Comparison of ENCODE assay signal across 13 mouse cellular contexts in the genomic region with DNA sequence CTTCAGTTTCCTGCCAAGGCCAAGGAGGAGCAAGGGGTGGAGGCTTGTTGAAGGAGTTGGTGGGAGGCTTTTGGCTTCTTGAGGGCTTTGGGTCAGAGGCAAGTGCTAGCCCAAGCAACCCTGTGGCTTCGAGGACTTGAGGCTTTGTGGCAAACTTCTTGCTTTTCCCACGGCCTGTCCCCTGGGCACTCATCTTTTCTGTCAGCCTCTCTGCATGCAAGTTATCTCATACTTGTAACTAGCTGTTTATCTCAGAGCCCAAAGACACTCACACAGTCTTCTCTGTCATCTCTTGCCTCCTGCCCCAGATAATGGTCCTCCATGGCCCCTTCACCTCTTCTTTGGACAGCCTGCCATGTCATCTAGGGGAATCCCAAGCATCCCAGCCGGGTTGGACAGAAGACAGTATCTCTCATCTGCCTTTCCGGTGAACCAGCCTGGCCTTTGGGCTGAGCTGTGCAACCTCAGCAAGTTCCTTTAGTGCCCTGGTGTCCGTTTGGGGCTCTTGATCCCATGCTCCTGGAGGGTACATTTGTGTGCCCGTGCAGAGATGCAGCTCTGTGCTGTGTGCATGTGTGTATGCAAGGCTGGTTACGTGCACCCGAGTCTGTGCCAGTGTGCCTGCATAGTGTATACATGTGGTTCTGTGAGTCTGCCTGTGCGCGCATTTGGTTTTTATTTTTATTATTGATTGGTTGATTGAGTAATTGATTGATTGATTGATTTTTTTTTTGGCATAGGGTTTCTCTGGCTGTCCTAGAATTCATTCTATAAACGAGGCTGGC. TPM values are rescaled to one million over a fixed set of nuclear protein-coding genes. Genes with fewer than 3 reads are reported as not detected.
DNase-seq lines count a peak whose midpoint lies in the region; ATAC-seq lines count a peak whose summit lies in the region.
"Had no signal": no experiment of that assay in that cellular context is flagged by ENCODE, and none has a peak within 500 bp of the region (broad histone marks: within the 10 kb centered on the region; RNA-seq: fewer than 3 reads in every experiment).

No protein-coding gene starts in this region.

- peaks cover 41 to 57% of the 10 kb centered on the region in 2 experiments for H3K4me1 ChIP-seq in heart, embryonic 14.5 days (ENCODE audit: control insufficient read depth in 2 of 2, insufficient read depth in 2 of 2, low read length in 2 of 2)
- peaks cover 32% of the 10 kb centered on the region for H3K4me1 ChIP-seq in midbrain, embryonic 13.5 days (replicated peaks)
- H3K4me1 ChIP-seq in midbrain, embryonic 16.5 days (ENCODE audit: control insufficient read depth, insufficient read depth, low read length), result peaks cover 20% of the 10 kb centered on the region

- H3K36me3 ChIP-seq in heart, embryonic 14.5 days (ENCODE audit: control insufficient read depth, insufficient read depth, low read length), result peaks cover 51% of the 10 kb centered on the region
- no peaks in the 10 kb centered on the region for H3K36me3 ChIP-seq in midbrain, embryonic 13.5 days
- H3K36me3 ChIP-seq in midbrain, embryonic 16.5 days (ENCODE audit: control insufficient read depth, insufficient read depth, low read length), result no peaks in the 10 kb centered on the region

- no peaks in the 10 kb centered on the region for H3K27me3 ChIP-seq in heart, embryonic 14.5 days (ENCODE audit: control insufficient read depth, insufficient read depth, low read length)
- peaks cover 46% of the 10 kb centered on the region for H3K27me3 ChIP-seq in midbrain, embryonic 13.5 days
- peaks cover 17% of the 10 kb centered on the region for H3K27me3 ChIP-seq in midbrain, embryonic 16.5 days (ENCODE audit: control insufficient read depth, insufficient read depth, low read depth, low read length)

- peak overlapping the region; percentile 95 for H3K9ac ChIP-seq in heart, embryonic 14.5 days (ENCODE audit: low read length)
- H3K9ac ChIP-seq in midbrain, embryonic 13.5 days (replicated peaks), result 0 out of 2 replicates have a peak overlapping the region, but pooled peaks have one; percentile 5
- no peak overlapping the region for H3K9ac ChIP-seq in midbrain, embryonic 16.5 days (ENCODE audit: low read depth, low read length)
- H3K9ac ChIP-seq: forebrain, postnatal 0 days had no signal

- H3K9me3 ChIP-seq in heart, embryonic 14.5 days (ENCODE audit: control insufficient read depth, low read length), result no peaks in the 10 kb centered on the region
- no peaks in the 10 kb centered on the region for H3K9me3 ChIP-seq in midbrain, embryonic 13.5 days
- H3K9me3 ChIP-seq in midbrain, embryonic 16.5 days (replicated peaks; ENCODE audit: control insufficient read depth, low read length, poor library complexity, severe bottlenecking), result no peaks in the 10 kb centered on the region

- WGBS in heart, embryonic 14.5 days, result 60% methylated on average over 11 of the region's 11 CpGs
- 87% methylated on average over 11 of the region's 11 CpGs for WGBS in midbrain, embryonic 13.5 days
- WGBS in midbrain, embryonic 16.5 days, result 85% methylated on average over 11 of the region's 11 CpGs

- 0 out of 4 replicates have a peak overlapping the region, but pooled peaks of 1 of the 2 experiments have one; percentile 34 for H3K27ac ChIP-seq in heart, embryonic 14.5 days (replicated peaks in 1 of 2; ENCODE audit: control insufficient read depth in 1 of 2, insufficient read depth in 1 of 2, low read depth in 2 of 2, low read length in 2 of 2)
- no peak overlapping the region for H3K27ac ChIP-seq in midbrain, embryonic 13.5 days
- H3K27ac ChIP-seq in midbrain, embryonic 16.5 days (ENCODE audit: low read length), result no peak overlapping the region

- intact Hi-C loops in heart, postnatal 10 days (cut with DNase I), result loop anchor here (5.0 kb wide), 1 partner anchor 36 kb away; no protein-coding TSS in a partner anchor

- peak overlapping the region; percentile 74 for H3K4me2 ChIP-seq in heart, embryonic 14.5 days (ENCODE audit: low read length)
- H3K4me2 ChIP-seq in midbrain, embryonic 13.5 days (replicated peaks), result no peak overlapping the region
- no peak overlapping the region for H3K4me2 ChIP-seq in midbrain, embryonic 16.5 days (ENCODE audit: low read length)

- no peak for DNase-seq in heart, postnatal 10 days
- DNase-seq in liver, result peak; percentile 80
- no peak for DNase-seq in layer of hippocampus, postnatal 14 days (ENCODE audit: low spot score in 2 of 2)
- DNase-seq in embryo, embryonic 10 days (ENCODE audit: low spot score), result no peak
- DNase-seq in layer of hippocampus, adult 9-10 months (ENCODE audit: low spot score), result no peak
- DNase-seq: cerebellum, postnatal 10 days; forebrain, postnatal 0 days; thymus, adult 2 months had no signal

- ATAC-seq in heart, embryonic 14.5 days (ENCODE audit: insufficient number of reproducible peaks, insufficient read depth, low FRiP score, low read depth), result no peak
- no peak for ATAC-seq in midbrain, embryonic 13.5 days
- no peak for ATAC-seq in midbrain, embryonic 16.5 days
- ATAC-seq: CD4-positive, CD25-positive, alpha-beta regulatory T cell, adult 4 months; forebrain, postnatal 0 days; inflammation-experienced regulatory T-cells, adult 6 months had no signal

- H3K4me3 ChIP-seq in heart, embryonic 14.5 days (ENCODE audit: control insufficient read depth in 1 of 2, insufficient read depth in 1 of 2, low read depth in 1 of 2, low read length in 2 of 2), result no peak overlapping the region
- no peak overlapping the region for H3K4me3 ChIP-seq in midbrain, embryonic 13.5 days (replicated peaks)
- no peak overlapping the region for H3K4me3 ChIP-seq in midbrain, embryonic 16.5 days (ENCODE audit: low read depth, low read length)

RNA-seq across cellular contexts. Expression of gene Arhgap23, which starts 27.8 kb away (rescaled TPM):
- 7.1 and 8.4 TPM in 2 replicates for polyA plus RNA-seq in heart, embryonic 14.5 days (2014; fragmentation: Nextera tagmentation; extraction: Ambion mirVana)
- 10 to 100 TPM; 34.4 to 34.7 TPM for total RNA-seq in heart, postnatal 10 days (2021)
- polyA plus RNA-seq in midbrain, embryonic 13.5 days (2015; fragmentation: Nextera tagmentation; extraction: Ambion mirVana), result 5.1 and 6.5 TPM in 2 replicates
- polyA plus RNA-seq in midbrain, embryonic 16.5 days (2015; fragmentation: Nextera tagmentation; extraction: Ambion mirVana), result 8.6 and 9.6 TPM in 2 replicates
- total RNA-seq in layer of hippocampus, postnatal 14 days (2021), result 10 to 100 TPM; 66.7 to 70.0 TPM
- polyA plus RNA-seq: CD4-positive, CD25-positive, alpha-beta regulatory T cell, adult 4 months; inflammation-experienced regulatory T-cells, adult 6 months had no signal

RNA-seq across cellular contexts. Expression of gene 4933428G20Rik, which starts 57.1 kb away (rescaled TPM):
- 0.19 TPM in 1 of 2 replicates, not detected in the other for polyA plus RNA-seq in heart, embryonic 14.5 days (2014; fragmentation: Nextera tagmentation; extraction: Ambion mirVana)
- not detected for total RNA-seq in heart, postnatal 10 days (2021)
- 0.88 and 1.2 TPM in 2 replicates for polyA plus RNA-seq in midbrain, embryonic 13.5 days (2015; fragmentation: Nextera tagmentation; extraction: Ambion mirVana)
- 1.2 and 1.3 TPM in 2 replicates for polyA plus RNA-seq in midbrain, embryonic 16.5 days (2015; fragmentation: Nextera tagmentation; extraction: Ambion mirVana)
- total RNA-seq in layer of hippocampus, postnatal 14 days (2021), result not detected
- polyA plus RNA-seq: CD4-positive, CD25-positive, alpha-beta regulatory T cell, adult 4 months; inflammation-experienced regulatory T-cells, adult 6 months; thymus, adult 2 months had no signal
